Mouse (Mus musculus) forebrain, embryonic 11.5 days (tissue): Measurements from ENCODE around the gene A430078G23Rik. TPM values are rescaled to one million over a fixed set of nuclear protein-coding genes. Genes with fewer than 3 reads are reported as not detected.

Experiments
- polyA plus RNA-seq: library from polyadenylated mRNA; unstranded; fragments of >200 nt; fragmentation: Nextera tagmentation; extraction: Ambion mirVana; gene quantifications from 2 replicates; pipeline ENCODE4 v1.2.1, GENCODE M21; 2014

Gene A430078G23Rik
- polyA plus RNA-seq, 1 experiment from 2014 or later: not detected

Other genes starting within 250 kb of the A430078G23Rik start
- gene Insr, start 73.8 kb upstream of the A430078G23Rik start, polyA plus RNA-seq: 40.3 and 46.2 TPM in 2 replicates
- gene Arhgef18, start 39.6 kb downstream of the A430078G23Rik start, polyA plus RNA-seq: 10.4 and 12.3 TPM in 2 replicates
- gene Pex11g, start 114.3 kb downstream of the A430078G23Rik start, polyA plus RNA-seq: 2.9 and 3.8 TPM in 2 replicates
- 0.33 TPM in 1 of 2 replicates, not detected in the other for gene Tex45, start 117.4 kb downstream of the A430078G23Rik start, polyA plus RNA-seq
- gene Zfp358, start 139.7 kb downstream of the A430078G23Rik start, polyA plus RNA-seq: 34.1 and 35.1 TPM in 2 replicates
- 56.6 and 56.7 TPM in 2 replicates for gene Mcoln1, start 147.0 kb downstream of the A430078G23Rik start, polyA plus RNA-seq
- 19.2 and 25.0 TPM in 2 replicates for gene Pnpla6, start 162.0 kb downstream of the A430078G23Rik start, polyA plus RNA-seq
- 7.2 and 7.8 TPM in 2 replicates for gene C330021F23Rik, start 214.6 kb downstream of the A430078G23Rik start, polyA plus RNA-seq
- gene Camsap3, start 233.9 kb downstream of the A430078G23Rik start, polyA plus RNA-seq: 15.5 and 16.4 TPM in 2 replicates